Mouse (Mus musculus) intestine, embryonic 14.5 days (tissue): ENCODE measurements at regions not wholly inside any gene's neighbourhood (a gene's known extent, or its start where the extent isn't known, plus 50 kb on each side); places are given as distances from the start of the nearest gene placed in this dataset.

ENCODE experiments used
- ATAC-seq: fragments of 200-750 bp; cut with Nextera tagmentation; replicated peaks from 2 replicates; pipeline ENCODE4 v1.8.0; 2017; ENCODE audit warnings: low read depth, moderate number of reproducible peaks, moderate TSS enrichment, moderate library complexity; ENCODE audit not compliant: low FRiP score, low TSS enrichment
- DNase-seq: peaks from one replicate; pipeline ENCODE4 v3.0.0-alpha.2; 2018; ENCODE audit warnings: low spot score
- H3K27ac ChIP-seq: fragments of 300-500 bp; sonication (generic); 2 replicates; pipeline ENCODE4 v1.5.1; 2014; ENCODE audit warnings: low read depth, mild to moderate bottlenecking, control low read depth
- H3K27me3 ChIP-seq: fragments of 300-500 bp; sonication (generic); replicated peaks from 2 replicates; pipeline ENCODE4 v1.6.1; 2014; ENCODE audit warnings: low read length, control low read depth; ENCODE audit not compliant: control insufficient read depth, insufficient read depth
- H3K36me3 ChIP-seq: fragments of 300-500 bp; sonication (generic); 2 replicates; pipeline ENCODE4 v1.6.1; 2014; ENCODE audit warnings: low read length, control low read depth; ENCODE audit not compliant: control insufficient read depth, insufficient read depth
- H3K4me1 ChIP-seq: fragments of 300-500 bp; sonication (generic); replicated peaks from 2 replicates; pipeline ENCODE4 v1.6.1; 2014; ENCODE audit warnings: low read length, control low read depth, mixed read lengths; ENCODE audit not compliant: control insufficient read depth, insufficient read depth
- H3K4me2 ChIP-seq: fragments of 300-500 bp; sonication (generic); 2 replicates; pipeline ENCODE4 v1.6.1; 2014; ENCODE audit warnings: low read length
- H3K4me3 ChIP-seq: fragments of 300-500 bp; sonication (generic); 2 replicates; pipeline ENCODE4 v1.5.1; 2014; ENCODE audit warnings: low read depth, low read length, control low read depth, mixed read lengths
- H3K9ac ChIP-seq: fragments of 300-500 bp; sonication (generic); 2 replicates; pipeline ENCODE4 v1.6.1; 2014; ENCODE audit warnings: mild to moderate bottlenecking, low read length
- H3K9me3 ChIP-seq: fragments of 300-500 bp; sonication (generic); 2 replicates; pipeline ENCODE4 v1.6.1; 2016; ENCODE audit warnings: low read length, control low read depth; ENCODE audit not compliant: control insufficient read depth
- WGBS: fragments of 180-500 bp; shearing (Covaris S2); extraction: QIAGEN DNeasy Blood & Tissue Kit; methylation state at CpG from one replicate; pipeline ENCODE4 v1.1.7; 2014; 5-methylcytosine and 5-hydroxymethylcytosine counted together

- Histone ChIP-seq H3K4me3 (no peak overlapping the region), H3K9me3 (no peaks in the 10 kb centered on the region), H3K9ac (no peak overlapping the region), H3K4me1 (no peaks in the 10 kb centered on the region), H3K36me3 (no peaks in the 10 kb centered on the region), H3K27me3 (no peaks in the 10 kb centered on the region), H3K4me2 (no peak overlapping the region), H3K27ac (no peak overlapping the region)
- ATAC-seq (no peak), DNase-seq (peak; percentile 96)
- 9% methylated on average over 16 of the region's 16 CpGs for WGBS
These were observed 102.6 kb upstream of the Cxadr start for GRCm38 (mm10) chr16:78198642-78199121.

GRCm38 (mm10) chr16:78197252-78197896 is 103.9 kb upstream of the Cxadr start:
- Histone ChIP-seq H3K36me3 (no peaks in the 10 kb centered on the region), H3K27me3 (no peaks in the 10 kb centered on the region), H3K4me2 (no peak overlapping the region), H3K9ac (no peak overlapping the region), H3K4me3 (no peak overlapping the region), H3K4me1 (no peaks in the 10 kb centered on the region), H3K9me3 (no peaks in the 10 kb centered on the region), H3K27ac (no peak overlapping the region)
- ATAC-seq (no peak; the same call in 1 of the 2 replicates), DNase-seq (peak; percentile 90)
- WGBS = 11% methylated on average over 10 of the region's 10 CpGs

DNA sequence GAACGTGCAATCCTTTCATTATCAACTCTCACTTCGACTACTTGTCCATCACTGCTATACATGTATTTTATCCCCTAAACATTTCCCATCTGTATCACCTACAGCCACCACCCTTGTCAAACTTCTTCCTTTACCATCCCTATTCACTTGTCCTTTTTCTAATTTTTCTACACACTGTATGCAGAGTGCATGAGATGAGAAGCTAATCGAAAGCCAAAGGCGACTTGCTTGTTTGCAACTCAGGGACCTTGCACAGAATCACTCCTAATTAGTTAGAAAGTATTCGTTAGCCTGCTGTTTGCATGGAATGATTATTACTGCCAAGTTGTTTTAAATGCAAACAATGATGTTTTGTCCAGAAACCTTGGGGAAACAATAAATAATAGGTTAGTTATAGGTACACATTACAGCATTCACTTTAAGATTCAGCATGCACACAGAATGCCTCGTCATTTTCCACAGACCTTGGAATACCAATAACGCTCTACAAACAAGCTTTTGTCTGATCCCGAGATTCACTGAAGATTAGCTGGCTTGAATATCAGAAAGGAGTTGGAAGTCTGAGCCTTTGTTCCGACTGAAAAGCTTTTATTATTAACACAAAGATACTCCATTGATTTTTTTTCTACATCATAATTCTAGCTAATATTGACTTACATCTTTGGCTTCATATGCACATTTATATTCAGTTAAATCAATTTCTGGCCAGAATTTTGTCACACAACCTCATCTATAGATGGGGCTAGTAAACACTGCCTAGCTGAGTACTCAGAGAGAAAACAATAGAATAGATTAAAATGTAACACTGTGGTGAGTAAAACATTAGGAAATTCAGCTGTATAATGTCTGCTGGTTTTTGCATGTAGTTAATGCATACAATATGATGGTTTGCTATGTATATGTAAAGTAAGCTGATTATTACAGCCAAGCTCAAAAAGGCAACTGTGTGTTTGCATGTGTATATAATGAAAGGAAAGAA is 130.4 kb upstream of the Cxadr start:
- H3K9me3 ChIP-seq = no peaks in the 10 kb centered on the region
- no peaks in the 10 kb centered on the region for H3K36me3 ChIP-seq
- H3K27me3 ChIP-seq = no peaks in the 10 kb centered on the region
- WGBS = 78% methylated on average over 9 of the region's 9 CpGs
- no peak for ATAC-seq
- no peak overlapping the region for H3K27ac ChIP-seq
- no peak overlapping the region for H3K9ac ChIP-seq
- no peak overlapping the region for H3K4me3 ChIP-seq
- no peak overlapping the region for H3K4me2 ChIP-seq
- H3K4me1 ChIP-seq = no peaks in the 10 kb centered on the region
- no peak for DNase-seq

DNA sequence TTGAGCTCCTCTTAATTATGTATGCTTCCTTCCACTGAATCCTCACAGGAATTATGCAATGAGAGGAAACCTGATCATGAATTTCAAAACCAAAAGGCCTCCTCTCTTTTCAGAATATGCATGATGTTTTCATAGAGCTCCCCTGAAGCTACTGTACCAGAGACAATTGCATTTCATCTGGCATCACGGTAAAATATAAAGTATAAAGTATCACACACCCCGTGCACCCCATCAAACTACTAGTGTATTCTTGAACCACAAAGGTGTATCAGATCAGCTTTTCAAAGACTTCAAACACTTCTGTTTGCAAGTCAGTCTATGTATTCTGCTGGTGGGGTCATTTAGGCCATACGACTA is 144.4 kb upstream of the Cxadr start:
- Histone ChIP-seq H3K9ac (no peak overlapping the region), H3K4me1 (no peaks in the 10 kb centered on the region; the same call in none of the 2 replicates), H3K27me3 (no peaks in the 10 kb centered on the region), H3K36me3 (no peaks in the 10 kb centered on the region), H3K27ac (no peak overlapping the region), H3K4me3 (no peak overlapping the region), H3K9me3 (no peaks in the 10 kb centered on the region), H3K4me2 (no peak overlapping the region)
- no peak for ATAC-seq
- WGBS = 70% methylated on average over 3 of the region's 3 CpGs
- no peak for DNase-seq

- WGBS = 41% methylated on average over 7 of the region's 7 CpGs
- DNase-seq (no peak), ATAC-seq (no peak)
- Histone ChIP-seq H3K27me3 (no peaks in the 10 kb centered on the region), H3K9ac (no peak overlapping the region), H3K4me2 (no peak overlapping the region), H3K36me3 (no peaks in the 10 kb centered on the region), H3K4me3 (no peak overlapping the region), H3K4me1 (no peaks in the 10 kb centered on the region; the same call in none of the 2 replicates), H3K27ac (no peak overlapping the region), H3K9me3 (no peaks in the 10 kb centered on the region)
These were observed 145.0 kb upstream of the Cxadr start for GRCm38 (mm10) chr16:78156138-78156875.

GRCm38 (mm10) chr16:78153899-78154605 is 147.2 kb upstream of the Cxadr start:
- ATAC-seq = peak; percentile 67; the same call in 1 of the 2 replicates
- H3K9me3 ChIP-seq = no peaks in the 10 kb centered on the region
- no peak for DNase-seq
- H3K4me1 ChIP-seq = no peaks in the 10 kb centered on the region; the same call in none of the 2 replicates
- no peak overlapping the region for H3K27ac ChIP-seq
- 21% methylated on average over 2 of the region's 2 CpGs for WGBS
- no peaks in the 10 kb centered on the region for H3K36me3 ChIP-seq
- H3K9ac ChIP-seq = no peak overlapping the region
- H3K4me2 ChIP-seq = peak overlapping the region; percentile 11; the same call in 1 of the 2 replicates
- H3K4me3 ChIP-seq = no peak overlapping the region
- H3K27me3 ChIP-seq = no peaks in the 10 kb centered on the region

DNA sequence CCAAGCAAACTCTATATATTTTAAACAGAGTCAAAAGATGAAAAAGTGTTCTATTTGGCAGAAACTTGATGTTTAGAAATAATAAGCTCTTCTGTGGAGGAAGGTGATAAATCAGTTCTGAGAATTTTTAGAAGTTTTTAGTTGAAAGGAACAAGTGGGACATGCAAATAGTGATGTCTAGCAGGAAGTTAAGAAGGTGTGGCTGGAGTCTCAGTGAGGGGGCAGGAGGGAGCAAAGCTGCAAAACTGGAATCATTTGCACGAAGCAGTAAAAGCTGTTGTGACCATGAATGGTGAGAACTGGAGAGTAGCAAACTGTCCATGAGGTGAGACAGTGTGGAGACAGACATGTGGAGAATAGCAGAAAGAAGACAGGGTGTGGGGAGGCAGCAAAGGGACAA is 157.1 kb upstream of the Cxadr start:
- Histone ChIP-seq H3K27ac (no peak overlapping the region), H3K4me1 (no peaks in the 10 kb centered on the region), H3K36me3 (no peaks in the 10 kb centered on the region), H3K27me3 (no peaks in the 10 kb centered on the region), H3K9ac (no peak overlapping the region), H3K9me3 (no peaks in the 10 kb centered on the region), H3K4me3 (no peak overlapping the region), H3K4me2 (no peak overlapping the region)
- 58% methylated on average over 1 of the region's 1 CpGs for WGBS
- DNase-seq (no peak), ATAC-seq (no peak)

DNA sequence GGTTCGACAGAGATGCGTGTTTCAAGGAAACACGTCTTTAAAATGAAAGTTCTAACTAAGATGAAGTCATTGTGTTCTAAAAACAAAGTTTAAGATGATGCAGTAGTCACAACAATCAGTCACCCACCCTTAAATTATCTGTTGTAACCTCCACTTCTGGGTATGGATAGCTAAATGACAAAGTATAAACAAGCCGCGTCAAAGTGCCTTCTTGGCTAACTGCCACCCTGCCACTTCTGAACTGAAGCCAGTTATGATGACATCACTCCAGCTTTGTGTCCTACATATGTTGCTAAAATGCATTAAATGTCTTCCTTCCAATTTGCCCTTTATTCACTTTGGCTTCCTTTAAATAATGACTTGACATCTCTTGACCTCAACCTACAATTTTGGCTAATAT is 165.8 kb upstream of the Cxadr start:
- Histone ChIP-seq H3K9ac (no peak overlapping the region), H3K4me3 (no peak overlapping the region), H3K27ac (no peak overlapping the region), H3K9me3 (no peaks in the 10 kb centered on the region), H3K27me3 (no peaks in the 10 kb centered on the region), H3K4me2 (no peak overlapping the region), H3K4me1 (no peaks in the 10 kb centered on the region), H3K36me3 (no peaks in the 10 kb centered on the region)
- DNase-seq (no peak), ATAC-seq (no peak)
- WGBS = 66% methylated on average over 5 of the region's 5 CpGs
